Mouse (Mus musculus) cerebellum, adult 2 months (tissue): ENCODE measurements at regions not wholly inside any gene's neighbourhood (a gene's known extent, or its start where the extent isn't known, plus 50 kb on each side); places are given as distances from the start of the nearest gene placed in this dataset.

Source experiments
- CTCF ChIP-seq: fragments of 200-500 bp; IDR thresholded peaks from 2 replicates; pipeline ENCODE4 v1.5.1; 2011; ENCODE audit warnings: low read depth, mild to moderate bottlenecking, control low read depth, low read length, moderate library complexity, borderline replicate concordance; ENCODE audit not compliant: insufficient read depth
- POLR2A ChIP-seq: fragments of 200-500 bp; IDR thresholded peaks from 2 replicates; pipeline ENCODE4 v1.6.1; 2011; ENCODE audit warnings: low read length, control low read depth, borderline replicate concordance; ENCODE audit not compliant: insufficient read depth

- TF ChIP-seq POLR2A: no peak
- no peak for TF ChIP-seq CTCF
Observed at GRCm38 (mm10) chr12:90874840-90875239, 136.6 kb upstream of the Dio2 start.
